Mouse (Mus musculus) neural tube, embryonic 14.5 days (tissue): ENCODE measurements at regions not wholly inside any gene's neighbourhood (a gene's known extent, or its start where the extent isn't known, plus 50 kb on each side); places are given as distances from the start of the nearest gene placed in this dataset.
"Not testable (repeated sequence)": the region's sequence is repeated elsewhere in the genome, so short reads cannot be mapped to it uniquely, and the experiment has no call there.

ENCODE experiments used
- ATAC-seq: fragments of 200-750 bp; cut with Nextera tagmentation; 2 replicates; pipeline ENCODE4 v1.8.0; 2017; ENCODE audit warnings: low read depth, mild to moderate bottlenecking, moderate TSS enrichment, moderate library complexity
- H3K27ac ChIP-seq: fragments of 300-500 bp; sonication (generic); 2 replicates; pipeline ENCODE4 v1.5.1; 2014; ENCODE audit warnings: low read depth, mild to moderate bottlenecking, control low read depth, low read length, moderate library complexity, mixed read lengths
- H3K27me3 ChIP-seq: fragments of 300-500 bp; sonication (generic); 2 replicates; pipeline ENCODE4 v1.6.1; 2014; ENCODE audit warnings: low read length; ENCODE audit not compliant: control insufficient read depth, insufficient read depth
- H3K36me3 ChIP-seq: fragments of 300-500 bp; sonication (generic); 2 replicates; pipeline ENCODE4 v1.6.1; 2014; ENCODE audit warnings: low read length, mixed read lengths; ENCODE audit not compliant: control insufficient read depth, insufficient read depth
- H3K4me1 ChIP-seq: fragments of 300-500 bp; sonication (generic); 2 replicates; pipeline ENCODE4 v1.6.1; 2014; ENCODE audit warnings: low read length; ENCODE audit not compliant: control insufficient read depth, insufficient read depth
- H3K4me2 ChIP-seq: fragments of 300-500 bp; sonication (generic); 2 replicates; pipeline ENCODE4 v1.6.1; 2014; ENCODE audit warnings: mild to moderate bottlenecking, low read depth, low read length, control low read depth
- H3K4me3 ChIP-seq: fragments of 300-500 bp; sonication (generic); 2 replicates; pipeline ENCODE4 v1.5.1; 2014; ENCODE audit warnings: low read depth, low read length, control low read depth, mixed read lengths
- H3K9ac ChIP-seq: fragments of 300-500 bp; sonication (generic); replicated peaks from 2 replicates; pipeline ENCODE4 v1.6.1; 2014; ENCODE audit warnings: low read depth, mild to moderate bottlenecking, control low read depth, low read length, mixed read lengths
- H3K9me3 ChIP-seq: fragments of 300-500 bp; sonication (generic); 2 replicates; pipeline ENCODE4 v1.6.1; 2016; ENCODE audit warnings: low read length; ENCODE audit not compliant: control insufficient read depth
- WGBS: fragments of 180-500 bp; shearing (Covaris S2); extraction: QIAGEN DNeasy Blood & Tissue Kit; methylation state at CpG from one replicate; pipeline ENCODE4 v1.1.7; 2014; 5-methylcytosine and 5-hydroxymethylcytosine counted together

DNA sequence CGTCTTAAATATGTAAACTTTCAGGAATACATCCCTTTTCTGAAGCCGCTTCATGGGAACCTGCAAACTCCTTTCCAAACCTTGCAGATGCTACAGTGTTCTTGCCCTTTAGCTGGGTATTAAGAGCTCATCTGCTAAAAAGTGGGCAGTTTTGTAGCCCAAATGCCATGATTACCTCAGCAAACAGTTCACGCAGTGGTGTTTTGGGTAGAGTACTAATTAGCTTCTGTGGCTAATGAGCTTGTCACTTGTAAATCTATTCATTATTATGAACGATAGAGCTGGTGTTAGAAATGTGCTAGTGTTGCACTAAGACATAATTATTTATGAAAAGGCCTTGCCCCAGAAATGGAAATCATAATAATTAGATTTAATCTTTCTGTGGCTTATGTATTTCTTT, 506.1 kb upstream of the Ccng1 start:
- Histone ChIP-seq H3K9me3 (no peaks in the 10 kb centered on the region), H3K27me3 (no peaks in the 10 kb centered on the region), H3K4me1 (no peaks in the 10 kb centered on the region), H3K9ac (no peak overlapping the region), H3K4me2 (no peak overlapping the region), H3K4me3 (no peak overlapping the region), H3K36me3 (no peaks in the 10 kb centered on the region), H3K27ac (no peak overlapping the region)
- no peak for ATAC-seq
- WGBS, result 72% methylated on average over 4 of the region's 4 CpGs

DNA sequence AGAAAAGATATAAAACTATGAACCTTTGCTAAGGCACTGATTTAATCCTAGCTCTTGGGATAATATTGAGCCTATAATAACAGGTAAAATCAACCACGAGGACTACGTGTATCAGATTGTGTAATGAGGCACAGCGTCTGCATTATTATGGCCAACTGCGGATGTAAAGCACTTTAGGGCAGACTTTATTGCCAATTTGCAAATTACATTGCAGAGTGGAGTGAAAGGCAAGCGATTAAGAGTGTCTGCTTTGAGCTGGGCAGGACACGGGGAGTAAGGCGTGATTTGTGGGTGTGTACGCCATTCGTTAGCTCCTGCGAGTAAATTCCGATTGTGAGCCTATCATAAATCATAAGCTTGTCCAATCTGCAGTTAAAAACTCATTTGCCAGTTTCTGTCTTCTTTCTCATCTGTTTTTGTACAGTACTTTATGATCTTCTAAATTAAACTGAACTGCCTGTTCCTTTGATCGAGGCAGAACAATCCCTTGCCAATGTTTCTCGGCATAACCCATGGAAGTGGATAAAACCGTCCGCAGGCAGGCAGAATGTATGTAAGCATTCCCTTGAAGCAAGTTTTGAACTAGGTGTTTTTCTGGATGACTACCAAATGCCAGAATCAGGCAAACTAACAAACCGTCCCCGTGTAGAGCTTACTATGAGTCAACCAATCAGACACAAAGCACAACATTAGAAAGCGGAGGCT, 505.0 kb upstream of the Ccng1 start:
- H3K4me3 ChIP-seq, result no peak overlapping the region
- 38% methylated on average over 18 of the region's 18 CpGs for WGBS
- ATAC-seq, result peak; percentile 88; the same call in 1 of the 2 replicates
- no peaks in the 10 kb centered on the region for H3K36me3 ChIP-seq
- H3K9ac ChIP-seq, result no peak overlapping the region
- H3K4me2 ChIP-seq, result peak overlapping the region; percentile 35
- no peaks in the 10 kb centered on the region for H3K4me1 ChIP-seq
- H3K27ac ChIP-seq, result no peak overlapping the region
- no peaks in the 10 kb centered on the region for H3K9me3 ChIP-seq
- H3K27me3 ChIP-seq, result no peaks in the 10 kb centered on the region

DNA sequence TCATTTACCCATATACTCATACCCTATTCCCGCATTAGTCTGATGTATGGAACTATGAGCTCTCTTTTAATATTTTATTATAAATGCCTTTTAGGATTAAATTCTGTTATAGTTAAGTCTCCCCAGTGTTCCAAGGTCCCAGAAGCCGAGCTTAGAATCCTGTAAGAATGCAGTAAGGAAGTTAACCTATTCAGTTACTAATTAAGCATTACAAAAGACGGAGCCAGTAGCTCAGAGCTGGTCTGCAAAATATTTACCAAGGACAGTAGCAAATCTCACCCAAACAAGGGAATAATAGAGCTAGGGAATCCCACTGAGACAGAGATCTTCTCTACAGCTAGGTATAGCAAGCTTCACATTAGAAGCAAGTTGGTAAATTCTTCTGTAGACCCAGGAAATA, 459.4 kb upstream of the Ccng1 start:
- H3K9me3 ChIP-seq, H3K27ac ChIP-seq, H3K4me2 ChIP-seq, ATAC-seq, H3K36me3 ChIP-seq, H3K4me1 ChIP-seq, H3K27me3 ChIP-seq, H3K9ac ChIP-seq, H3K4me3 ChIP-seq: not testable (repeated sequence)
- 40% methylated on average over 3 of the region's 3 CpGs for WGBS

DNA sequence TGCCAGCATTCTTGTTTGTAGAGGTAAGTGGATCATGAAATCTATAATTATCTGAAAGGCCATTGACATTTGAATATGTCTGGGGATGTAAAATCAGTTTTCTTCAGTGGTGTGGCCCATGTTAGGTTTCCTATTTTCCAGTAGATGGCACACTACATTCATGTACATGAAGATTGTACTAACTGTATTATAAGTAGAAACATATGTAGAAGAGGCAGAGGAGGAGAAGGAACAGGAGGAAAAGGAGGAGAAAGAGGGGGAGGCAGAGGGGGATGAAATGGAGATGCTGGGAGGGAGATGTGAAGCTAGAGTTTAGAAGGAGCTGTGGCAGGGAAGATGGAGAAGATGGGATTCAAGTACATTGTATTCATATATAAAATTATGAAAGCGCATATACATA, 447.1 kb upstream of the Ccng1 start:
- ATAC-seq, result peak; percentile 61; the same call in 1 of the 2 replicates
- H3K4me2 ChIP-seq, result no peak overlapping the region
- H3K9ac ChIP-seq, result no peak overlapping the region
- H3K27me3 ChIP-seq, result no peaks in the 10 kb centered on the region
- no peaks in the 10 kb centered on the region for H3K36me3 ChIP-seq
- no peaks in the 10 kb centered on the region for H3K4me1 ChIP-seq
- WGBS, result 95% methylated on average over 1 of the region's 1 CpGs
- H3K9me3 ChIP-seq, result no peaks in the 10 kb centered on the region
- no peak overlapping the region for H3K27ac ChIP-seq
- H3K4me3 ChIP-seq, result no peak overlapping the region

DNA sequence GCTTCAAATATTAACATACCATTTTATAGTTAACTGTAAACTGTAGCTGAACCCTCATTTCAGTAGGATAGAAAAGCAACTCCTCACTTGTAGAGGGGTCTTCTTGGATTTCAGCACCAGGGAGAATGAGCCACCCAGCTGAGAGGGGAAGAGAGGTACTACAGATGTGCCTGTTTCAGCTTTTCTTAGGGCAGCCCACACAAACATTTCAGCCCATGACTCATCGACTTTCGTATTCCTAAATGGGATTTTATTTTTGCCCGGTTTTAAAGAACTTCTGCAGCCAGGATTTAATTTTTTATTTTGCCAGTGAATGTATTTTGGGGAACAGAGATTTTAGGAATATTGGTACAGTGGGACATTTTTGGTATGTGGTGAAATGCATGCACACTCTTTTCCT, 438.9 kb upstream of the Ccng1 start:
- H3K27ac ChIP-seq, result no peak overlapping the region
- 84% methylated on average over 3 of the region's 3 CpGs for WGBS

DNA sequence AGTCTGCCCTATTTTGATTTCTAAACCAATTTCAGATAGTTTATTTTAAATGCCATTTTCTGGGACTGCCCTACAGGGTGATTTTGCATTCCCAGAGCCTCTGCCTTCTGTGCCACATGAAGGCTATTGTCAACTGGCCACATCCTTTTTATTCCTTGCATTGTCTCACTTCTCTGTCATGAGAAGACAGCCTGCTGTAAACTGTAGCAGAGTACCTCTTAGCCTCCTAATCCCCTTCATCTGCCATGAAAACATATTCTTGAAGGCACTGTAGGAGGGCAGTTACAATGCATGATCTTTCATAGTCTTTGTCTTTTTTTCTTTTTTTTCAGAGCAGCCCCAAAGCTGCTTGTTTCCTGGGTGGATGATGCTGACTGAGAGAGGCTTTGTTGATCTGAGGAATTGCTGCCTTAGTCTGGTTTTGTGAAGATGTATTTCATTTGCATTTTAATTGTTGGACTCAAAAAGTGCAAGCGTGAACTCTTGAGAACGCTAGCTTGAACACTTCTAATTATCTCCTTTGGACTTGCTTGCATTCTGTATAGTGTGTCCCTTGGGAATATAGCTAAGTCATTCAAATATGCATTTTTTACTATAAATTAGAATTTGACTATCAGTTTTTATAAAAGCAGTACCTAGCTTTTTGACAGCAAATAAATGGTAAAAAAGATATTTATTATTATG, 405.5 kb upstream of the Ccng1 start:
- WGBS, result 25% methylated on average over 2 of the region's 2 CpGs
- H3K27ac ChIP-seq, result peak overlapping the region; percentile 60; the same call in 1 of the 2 replicates
- no peak overlapping the region for H3K4me2 ChIP-seq
- no peak overlapping the region for H3K9ac ChIP-seq
- no peaks in the 10 kb centered on the region for H3K27me3 ChIP-seq
- no peaks in the 10 kb centered on the region for H3K36me3 ChIP-seq
- no peak overlapping the region for H3K4me3 ChIP-seq
- no peak for ATAC-seq
- H3K4me1 ChIP-seq, result peaks cover 2% of the 10 kb centered on the region; the same call in 1 of the 2 replicates
- no peaks in the 10 kb centered on the region for H3K9me3 ChIP-seq

More for the DNA sequence above, 438.9 kb upstream of the Ccng1 start:
- H3K36me3 ChIP-seq, result no peaks in the 10 kb centered on the region
- no peak overlapping the region for H3K4me2 ChIP-seq
- H3K9ac ChIP-seq, result no peak overlapping the region
- H3K4me1 ChIP-seq, result no peaks in the 10 kb centered on the region
- H3K9me3 ChIP-seq, result no peaks in the 10 kb centered on the region
- no peak for ATAC-seq
- H3K27me3 ChIP-seq, result no peaks in the 10 kb centered on the region
- H3K4me3 ChIP-seq, result no peak overlapping the region

DNA sequence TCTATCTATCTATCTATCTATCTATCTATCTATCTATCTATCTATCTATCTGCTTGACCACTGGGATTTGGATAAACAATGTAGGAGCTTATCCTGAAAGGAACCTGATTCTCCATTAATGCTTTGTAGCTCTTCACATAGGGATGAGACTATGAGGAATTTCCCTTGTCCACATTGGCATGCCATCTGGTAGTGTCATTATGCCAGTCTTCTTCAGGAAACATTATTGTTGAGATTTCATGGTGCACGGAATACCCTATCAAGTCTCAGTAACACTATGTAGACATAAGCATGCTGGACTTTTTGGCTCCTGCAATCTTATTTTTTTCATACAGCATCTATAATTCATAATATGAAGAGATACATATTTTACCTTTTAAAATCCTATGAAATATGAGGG, 404.8 kb upstream of the Ccng1 start:
- no peaks in the 10 kb centered on the region for H3K9me3 ChIP-seq
- no peak overlapping the region for H3K4me2 ChIP-seq
- WGBS, result 78% methylated on average over 1 of the region's 1 CpGs
- no peaks in the 10 kb centered on the region for H3K36me3 ChIP-seq
- no peak overlapping the region for H3K4me3 ChIP-seq
- H3K27me3 ChIP-seq, result no peaks in the 10 kb centered on the region
- H3K27ac ChIP-seq, result no peak overlapping the region
- ATAC-seq, result no peak
- peaks cover 2% of the 10 kb centered on the region; the same call in 1 of the 2 replicates for H3K4me1 ChIP-seq
- no peak overlapping the region for H3K9ac ChIP-seq

DNA sequence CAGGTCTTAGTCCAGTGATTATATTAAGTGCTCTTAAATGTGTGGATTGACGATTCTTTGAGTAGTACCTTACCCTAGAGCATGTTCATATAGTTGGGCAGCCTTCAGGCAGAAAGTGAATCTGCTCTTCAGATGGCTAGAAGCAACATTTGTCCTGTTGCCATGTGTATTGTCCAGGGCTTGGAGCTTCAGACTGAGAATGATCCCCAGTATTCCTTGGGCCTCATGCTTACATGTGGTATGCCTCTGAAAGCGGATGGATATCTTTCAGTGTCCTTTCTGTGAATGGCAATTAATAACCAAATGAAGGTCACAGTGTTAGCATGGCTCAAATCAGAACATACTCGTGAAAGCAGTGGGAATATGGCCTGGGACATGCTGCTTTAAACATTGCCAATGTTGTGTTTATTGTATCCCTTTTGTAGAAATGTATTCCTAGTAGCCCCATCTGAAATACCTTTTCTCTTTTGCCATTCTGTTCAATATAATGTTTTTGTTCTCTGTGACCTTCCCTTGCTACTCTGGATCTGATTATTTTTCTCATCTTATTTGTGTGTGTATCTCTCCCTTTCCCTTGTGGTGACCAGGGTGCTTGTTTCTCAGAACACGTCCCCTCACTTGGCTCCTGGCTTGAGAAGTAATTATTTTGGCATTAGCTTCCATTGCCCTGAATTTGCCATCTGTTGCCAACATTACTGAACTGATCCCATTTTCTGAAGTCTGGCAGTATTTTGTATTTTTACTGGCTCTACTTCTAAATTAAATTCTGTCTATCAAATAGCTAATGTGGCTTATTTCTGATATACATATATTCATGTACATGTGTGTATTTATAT, 403.9 kb upstream of the Ccng1 start:
- WGBS, result 67% methylated on average over 4 of the region's 4 CpGs
- Histone ChIP-seq H3K27ac (no peak overlapping the region), H3K4me3 (no peak overlapping the region), H3K27me3 (no peaks in the 10 kb centered on the region), H3K9ac (no peak overlapping the region), H3K36me3 (no peaks in the 10 kb centered on the region), H3K4me1 (peaks cover 2% of the 10 kb centered on the region; the same call in 1 of the 2 replicates), H3K4me2 (no peak overlapping the region), H3K9me3 (no peaks in the 10 kb centered on the region)
- ATAC-seq, result no peak

DNA sequence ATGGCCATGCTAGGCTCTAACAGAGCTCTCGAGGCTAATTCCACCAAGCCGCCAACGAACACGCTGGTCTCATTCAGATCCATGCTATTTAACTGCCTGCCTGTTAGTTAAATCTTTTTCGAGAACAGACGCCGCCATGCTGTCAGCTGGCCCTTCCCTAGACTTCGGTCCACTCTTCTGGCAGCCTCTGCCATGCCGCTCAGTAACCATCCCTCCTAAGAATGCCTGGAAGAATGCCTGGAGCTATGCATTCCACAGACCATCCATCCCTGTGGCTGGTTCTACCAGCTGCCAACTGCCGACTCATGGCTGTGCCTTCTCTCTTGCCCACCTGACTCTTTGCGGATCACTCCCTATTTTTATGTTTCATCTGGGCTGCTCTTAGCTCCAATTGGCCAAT, 402.2 kb upstream of the Ccng1 start:
- no peak overlapping the region for H3K4me2 ChIP-seq
- H3K4me3 ChIP-seq, result no peak overlapping the region
- no peak overlapping the region for H3K9ac ChIP-seq
- H3K36me3 ChIP-seq, result no peaks in the 10 kb centered on the region
- 98% methylated on average over 11 of the region's 11 CpGs for WGBS
- H3K9me3 ChIP-seq, result no peaks in the 10 kb centered on the region
- H3K27me3 ChIP-seq, result no peaks in the 10 kb centered on the region
- ATAC-seq, result no peak
- H3K4me1 ChIP-seq, result peaks cover 2% of the 10 kb centered on the region; the same call in 1 of the 2 replicates
- H3K27ac ChIP-seq, result no peak overlapping the region
